Mouse (Mus musculus) frontal cortex, postnatal 36 days (tissue): ENCODE measurements around the gene Dusp1.

Experiments
- DNase-seq, 2 experiments: peaks; one replicate each; pipeline ENCODE4 v3.0.0; 2022; ENCODE audit warnings: low spot score in 2 of 2

The Dusp1 gene

DNA sequence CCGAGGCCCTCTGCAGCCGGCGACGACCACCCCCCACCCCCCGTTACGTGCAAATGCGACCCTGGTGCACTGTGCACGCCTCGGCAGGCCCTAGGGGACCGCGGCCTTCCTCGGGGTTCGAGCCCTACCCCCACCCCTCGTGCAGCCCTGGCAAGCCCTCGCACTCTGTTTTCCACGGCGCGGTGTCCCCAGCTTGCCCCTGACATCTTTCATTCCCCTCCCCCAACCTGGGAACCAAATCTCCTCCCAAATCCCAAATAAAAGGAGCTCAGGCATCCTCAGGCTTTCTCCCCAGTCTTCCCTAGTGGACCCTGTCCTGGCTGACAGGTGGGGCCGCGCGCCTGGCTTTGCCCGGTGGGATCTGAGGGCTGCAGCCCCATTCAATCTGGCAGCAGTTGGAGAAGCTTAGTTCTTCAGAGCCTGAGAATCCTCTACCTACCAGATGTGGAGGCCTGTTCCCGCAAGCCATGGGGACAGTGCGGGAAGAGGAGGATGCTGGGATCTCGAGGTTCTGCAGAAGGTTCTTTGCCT lies at the start of gene Dusp1:
TSS of gene Dusp1 (minus strand) at position 478 of the 531 bp plus-strand sequence.
- no peak for DNase-seq

- no peak for DNase-seq
These were observed 49.4 kb upstream of the Dusp1 start for GRCm38 (mm10) chr17:26611328-26611727.

GRCm38 (mm10) chr17:26609820-26610219 lies 47.9 kb upstream of the Dusp1 start:
- DNase-seq: peak; percentile 82 to 89

DNA sequence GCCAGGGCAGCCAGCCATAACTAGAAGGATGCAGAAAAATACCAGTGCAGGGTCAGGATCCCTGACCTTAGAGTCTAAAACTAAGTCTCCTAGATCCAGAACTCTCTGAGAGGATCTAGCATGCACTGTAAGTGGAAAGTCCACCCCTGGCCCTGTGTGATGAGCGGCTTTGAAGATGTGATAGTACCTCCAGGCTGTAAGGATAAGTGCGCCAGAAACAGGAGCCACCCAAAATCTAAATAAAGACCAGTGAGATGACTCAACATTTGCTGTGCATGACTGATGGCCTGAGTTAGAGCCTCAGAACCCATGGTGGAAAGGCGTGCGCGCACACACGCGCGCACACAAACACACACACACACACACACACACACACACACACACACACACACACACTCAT lies 46.9 kb upstream of the Dusp1 start:
- no peak for DNase-seq

DNA sequence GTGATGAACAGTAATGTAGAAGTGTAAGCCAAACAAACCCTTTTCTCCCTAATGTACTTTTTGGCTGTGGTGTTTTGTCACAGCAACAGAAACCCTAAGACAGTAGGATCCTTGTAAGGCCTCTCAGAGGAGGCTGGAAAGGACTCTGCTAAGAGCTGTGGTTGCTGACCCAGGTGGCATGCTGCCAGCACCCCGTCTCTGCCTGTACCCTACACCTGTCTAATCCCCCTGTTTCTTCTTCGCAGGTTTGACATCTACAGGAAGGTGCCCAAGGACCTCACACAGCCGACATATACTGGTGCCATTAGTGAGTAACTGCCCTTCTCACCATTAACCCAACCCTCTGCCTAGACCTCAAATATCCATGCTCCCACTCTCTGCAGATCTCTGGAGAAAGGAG lies 46.4 kb upstream of the Dusp1 start:
- DNase-seq: no peak

DNA sequence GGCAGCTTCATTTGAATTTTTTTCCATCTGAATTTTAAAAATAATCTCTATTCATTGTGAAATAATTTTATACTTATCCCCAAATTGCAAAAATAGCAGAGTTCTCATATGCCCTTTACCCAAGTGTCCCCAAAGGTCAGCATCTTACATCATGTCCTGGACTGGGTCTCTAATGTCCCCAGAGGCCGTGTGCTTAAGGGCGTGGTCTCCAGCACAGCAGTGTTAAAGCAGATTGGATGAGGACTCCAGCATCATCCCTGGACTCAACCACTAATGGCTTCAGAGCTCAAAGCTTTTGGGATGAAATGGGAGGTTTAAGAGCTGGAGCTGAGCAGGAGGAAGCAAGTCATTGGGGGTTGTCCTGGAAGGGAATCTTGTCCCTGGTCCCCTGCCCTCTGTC lies 44.6 kb upstream of the Dusp1 start:
- DNase-seq: no peak

DNA sequence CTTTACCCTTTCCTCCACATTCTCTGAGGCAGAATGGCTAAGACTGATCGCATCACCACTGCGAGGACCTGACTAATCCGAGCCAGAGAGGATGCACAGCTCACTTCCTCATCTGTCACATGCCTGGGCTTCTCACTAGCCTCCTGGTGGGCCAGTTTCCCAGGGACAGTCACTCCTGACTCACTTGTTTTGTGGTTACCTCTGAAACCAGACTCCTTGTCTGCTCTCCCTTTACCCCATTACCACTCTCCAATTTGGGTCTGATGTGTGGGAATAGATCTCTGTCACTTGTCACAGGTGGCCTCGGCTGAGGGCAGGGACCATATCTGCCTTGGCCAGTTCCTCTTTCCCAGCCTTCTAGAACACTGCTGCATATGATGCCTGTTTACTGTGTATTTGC lies 43.7 kb upstream of the Dusp1 start:
- DNase-seq: no peak

DNA sequence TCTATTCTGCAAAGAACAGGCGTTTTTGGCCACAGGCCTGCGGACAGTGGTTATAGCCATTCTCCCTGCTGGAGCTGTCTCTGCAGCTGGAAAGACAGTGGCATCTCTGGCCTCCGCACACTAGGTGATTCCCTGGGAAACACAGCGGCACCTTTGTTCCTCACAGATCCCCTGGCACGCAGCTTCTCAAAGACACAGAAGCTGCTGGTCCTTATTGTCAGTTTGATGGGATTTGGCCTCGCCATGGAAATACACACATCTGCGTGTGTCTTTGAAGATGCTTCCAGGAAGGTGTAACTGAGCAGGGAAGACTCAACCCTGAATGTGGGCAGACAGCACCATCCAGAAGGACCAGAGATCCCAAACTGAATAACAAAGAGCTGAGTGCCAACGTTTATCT lies 41.4 kb upstream of the Dusp1 start:
- no peak for DNase-seq

GRCm38 (mm10) chr17:26602371-26602885 lies 40.5 kb upstream of the Dusp1 start:
- peak in 1 of 2 experiments; percentile 37 for DNase-seq

- DNase-seq: no peak
These were observed 40.0 kb upstream of the Dusp1 start for GRCm38 (mm10) chr17:26601926-26602325.

- no peak for DNase-seq
These were observed 39.6 kb upstream of the Dusp1 start for GRCm38 (mm10) chr17:26601514-26601913.

GRCm38 (mm10) chr17:26600913-26601447 lies 39.1 kb upstream of the Dusp1 start:
- no peak for DNase-seq

- no peak for DNase-seq
These were observed 36.9 kb upstream of the Dusp1 start for GRCm38 (mm10) chr17:26598845-26599244.

DNA sequence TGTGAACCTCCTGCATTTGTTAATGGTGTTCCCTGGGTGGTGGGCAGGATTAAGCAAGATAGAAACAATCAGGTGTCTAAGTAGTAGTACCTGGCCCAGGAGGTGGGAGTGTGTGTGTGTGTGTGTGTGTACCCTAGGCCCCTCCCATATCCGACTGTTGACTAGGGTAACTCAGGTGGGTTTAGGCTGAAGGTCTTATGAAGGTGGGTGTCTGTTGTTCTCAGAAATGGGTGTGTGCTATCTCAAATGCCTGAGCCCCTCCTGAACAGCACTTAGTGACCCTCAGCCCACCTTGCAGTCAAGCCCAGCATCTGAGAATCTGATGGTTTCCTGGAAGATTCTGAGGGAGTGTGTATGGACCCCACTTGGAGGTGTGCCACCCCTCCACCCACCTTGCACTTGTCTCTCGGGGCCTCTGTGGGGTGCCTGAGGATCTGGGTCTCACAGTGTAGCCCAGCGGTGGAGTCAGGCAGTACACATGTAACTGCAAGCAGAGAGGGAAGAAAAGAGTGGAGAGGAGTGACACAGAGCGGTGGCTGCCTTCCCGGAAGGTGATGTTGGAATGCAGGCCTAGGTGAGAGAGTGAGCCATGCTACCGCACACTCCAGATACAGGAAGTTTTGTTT lies 35.0 kb upstream of the Dusp1 start:
- DNase-seq: no peak

GRCm38 (mm10) chr17:26596168-26596658 lies 34.3 kb upstream of the Dusp1 start:
- peak in 1 of 2 experiments; percentile 83 for DNase-seq

GRCm38 (mm10) chr17:26595448-26596167 lies 33.7 kb upstream of the Dusp1 start:
- DNase-seq: no peak

DNA sequence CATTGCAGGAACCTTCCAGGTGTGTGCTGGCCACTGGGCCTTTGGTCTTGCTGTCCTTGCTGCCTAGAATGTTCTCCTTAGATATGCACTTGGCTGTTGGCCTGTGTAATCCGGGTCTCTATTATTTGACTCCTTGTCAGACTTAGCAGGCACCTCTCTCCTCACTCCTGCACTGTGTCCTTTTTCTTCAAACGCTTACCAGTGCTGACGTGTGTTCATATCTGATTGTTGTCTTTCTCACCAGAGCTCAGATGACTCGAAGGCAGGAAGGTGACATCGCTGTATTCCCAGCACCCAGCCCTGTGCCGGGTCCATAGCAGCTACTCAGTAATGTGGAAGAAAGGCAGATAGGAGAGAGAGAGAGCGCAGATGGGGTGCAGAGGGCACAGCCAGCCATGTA lies 33.0 kb upstream of the Dusp1 start:
- DNase-seq: no peak

- no peak for DNase-seq
These were observed 32.2 kb upstream of the Dusp1 start for GRCm38 (mm10) chr17:26594171-26594570.

DNA sequence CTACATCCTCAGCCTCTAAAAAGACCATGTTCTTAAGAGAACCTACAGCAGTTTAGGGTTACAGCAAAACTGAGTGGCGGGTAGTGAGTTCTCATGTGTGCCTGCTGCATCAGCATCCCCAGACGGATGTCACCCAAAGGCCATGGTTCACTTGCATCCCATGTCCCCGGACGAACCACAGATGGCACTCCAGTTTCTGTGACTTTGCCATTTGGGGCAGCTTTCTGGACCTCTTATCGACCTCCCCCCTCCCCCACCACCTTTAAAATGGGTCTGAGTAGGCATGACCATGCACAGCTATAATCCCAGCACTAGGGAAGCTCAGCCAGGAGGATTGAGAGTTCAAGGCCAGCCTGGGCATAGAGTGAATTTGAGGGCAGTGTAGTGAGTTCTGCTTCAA lies 31.3 kb upstream of the Dusp1 start:
- no peak for DNase-seq

DNA sequence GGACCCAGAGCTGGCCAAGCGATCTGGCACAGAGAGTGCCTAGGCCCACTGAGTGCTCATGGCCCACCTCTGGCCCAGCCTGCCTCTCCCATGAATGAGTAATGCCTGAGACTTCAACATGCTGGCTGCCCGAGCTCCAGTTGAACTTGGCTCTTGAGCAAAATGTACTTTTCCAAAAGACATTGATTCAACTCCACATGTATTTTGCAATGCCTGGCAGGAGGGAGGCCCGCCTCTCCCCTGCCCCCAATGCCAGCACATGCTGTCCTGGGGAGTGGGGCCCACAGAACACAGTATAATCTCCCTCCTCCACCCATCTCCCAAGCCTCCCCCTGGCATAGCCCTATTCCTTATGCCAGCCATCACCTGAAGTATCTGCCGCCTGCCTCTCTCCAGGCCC lies 30.6 kb upstream of the Dusp1 start:
- no peak for DNase-seq

GRCm38 (mm10) chr17:26587961-26588487 lies 26.1 kb upstream of the Dusp1 start:
- DNase-seq: no peak

- DNase-seq: no peak
These were observed 22.7 kb upstream of the Dusp1 start for GRCm38 (mm10) chr17:26584558-26585136.
